Mouse (Mus musculus) liver, adult 2 months (tissue): ENCODE results near the gene Drg2. TPM values are rescaled to one million over a fixed set of nuclear protein-coding genes. Genes with fewer than 3 reads are reported as not detected.

ENCODE experiments used
- DNase-seq: peaks from one replicate; pipeline ENCODE4 v3.0.0-alpha.2; 2011; ENCODE audit warnings: low read depth, low spot score; ENCODE audit errors: extremely low read depth
- H3K27ac ChIP-seq: fragments of 200-500 bp; replicated peaks from 2 replicates; pipeline ENCODE4 v1.5.1; 2012; ENCODE audit warnings: low read depth, mild to moderate bottlenecking, control low read depth, inconsistent platforms, low read length; ENCODE audit not compliant: insufficient read depth
- H3K27me3 ChIP-seq: fragments of 200-500 bp; 2 replicates; pipeline ENCODE4 v1.6.1; 2012; ENCODE audit warnings: mild to moderate bottlenecking, moderate library complexity, low read length, inconsistent platforms; ENCODE audit not compliant: control insufficient read depth, insufficient read depth
- H3K36me3 ChIP-seq: fragments of 200-500 bp; 2 replicates; pipeline ENCODE4 v1.6.1; 2012; ENCODE audit warnings: low read length, inconsistent platforms; ENCODE audit not compliant: control insufficient read depth, insufficient read depth
- H3K4me1 ChIP-seq: fragments of 200-500 bp; 2 replicates; pipeline ENCODE4 v1.6.1; 2011; ENCODE audit warnings: low read length; ENCODE audit not compliant: control insufficient read depth, insufficient read depth
- H3K4me3 ChIP-seq: fragments of 200-500 bp; 2 replicates; pipeline ENCODE4 v1.5.1; 2011; ENCODE audit warnings: low read depth, mild to moderate bottlenecking, control low read depth, low read length, moderate library complexity; ENCODE audit not compliant: insufficient read depth
- H3K79me2 ChIP-seq: fragments of 200-500 bp; 2 replicates; pipeline ENCODE4 v1.6.1; 2012; ENCODE audit warnings: inconsistent platforms, mild to moderate bottlenecking, low read length, moderate library complexity; ENCODE audit not compliant: control insufficient read depth, insufficient read depth
- H3K9ac ChIP-seq: fragments of 200-500 bp; 2 replicates; pipeline ENCODE4 v1.6.1; 2012; ENCODE audit warnings: low read depth, mild to moderate bottlenecking, control low read depth, inconsistent platforms, low read length
- CTCF ChIP-seq: fragments of 200-500 bp; IDR thresholded peaks from 2 replicates; pipeline ENCODE4 v1.5.1; 2011; ENCODE audit warnings: low read depth, low read length, control low read depth
- POLR2A ChIP-seq: fragments of 200-500 bp; IDR thresholded peaks from 2 replicates; pipeline ENCODE4 v1.6.1; 2011; ENCODE audit warnings: low read length, control low read depth; ENCODE audit not compliant: insufficient read depth; ENCODE audit errors: extremely low read depth
- WGBS: fragments of 180-500 bp; shearing (Covaris S2); methylation state at CpG from one replicate; pipeline ENCODE4 v1.1.7; 2018; 5-methylcytosine and 5-hydroxymethylcytosine counted together
- polyA plus RNA-seq: library from polyadenylated mRNA; depleted of rRNA; stranded (reverse); fragments of >200 nt; gene quantifications from 2 replicates; pipeline ENCODE4 v1.2.3, GENCODE M21; 2012; rRNA removed
- total RNA-seq: library from RNA; depleted of rRNA; stranded (reverse); fragments of >200 nt; gene quantifications from 2 replicates; pipeline ENCODE4 v1.2.3, GENCODE M21; 2014; rRNA removed

The Drg2 gene
- total and polyA plus RNA-seq, 2 experiments = 29.1 to 41.7 TPM

- peaks cover 13% of the 10 kb centered on the region for H3K27me3 ChIP-seq
These were observed 58.1 kb downstream of the Drg2 start for GRCm38 (mm10) chr11:60512520-60512919.

GRCm38 (mm10) chr11:60514941-60515340 is 60.5 kb downstream of the Drg2 start:
- Histone ChIP-seq H3K4me1 (no peaks in the 10 kb centered on the region), H3K36me3 (no peaks in the 10 kb centered on the region), H3K9ac (no peak overlapping the region), H3K27ac (no peak overlapping the region), H3K27me3 (no peaks in the 10 kb centered on the region), H3K79me2 (no peaks in the 10 kb centered on the region), H3K4me3 (no peak overlapping the region)
- no peak for TF ChIP-seq POLR2A
- no peak for TF ChIP-seq CTCF
- DNase-seq = no peak
- 76% methylated on average over 2 of the region's 2 CpGs for WGBS

More at GRCm38 (mm10) chr11:60512520-60512919, 58.1 kb downstream of the Drg2 start:
- Histone ChIP-seq H3K36me3 (no peaks in the 10 kb centered on the region), H3K4me1 (no peaks in the 10 kb centered on the region), H3K9ac (no peak overlapping the region), H3K79me2 (no peaks in the 10 kb centered on the region), H3K27ac (no peak overlapping the region), H3K4me3 (no peak overlapping the region)
- 85% methylated on average over 2 of the region's 2 CpGs for WGBS
- DNase-seq = no peak
- TF ChIP-seq CTCF (peak; percentile 10; the same call in 1 of the 2 replicates), POLR2A (no peak)

- no peak for DNase-seq
- TF ChIP-seq CTCF (no peak), POLR2A (no peak)
- H3K36me3 ChIP-seq = no peaks in the 10 kb centered on the region
- no peak overlapping the region for H3K27ac ChIP-seq
- no peaks in the 10 kb centered on the region for H3K79me2 ChIP-seq
- no peaks in the 10 kb centered on the region for H3K27me3 ChIP-seq
- no peak overlapping the region for H3K4me3 ChIP-seq
- WGBS = 75% methylated on average over 4 of the region's 4 CpGs
- H3K4me1 ChIP-seq = no peaks in the 10 kb centered on the region
- H3K9ac ChIP-seq = no peak overlapping the region
These were observed 63.9 kb downstream of the Drg2 start for GRCm38 (mm10) chr11:60518305-60518704.

Other genes starting within 250 kb of the Drg2 start
- gene Srebf1, start 232.0 kb upstream of the Drg2 start, total RNA-seq = 151 and 152 TPM in 2 replicates
- 477 and 580 TPM in 2 replicates for gene Srebf1, start 232.0 kb upstream of the Drg2 start, polyA plus RNA-seq
- gene Tom1l2, start 101.7 kb upstream of the Drg2 start, total RNA-seq = 9.6 and 13.5 TPM in 2 replicates
- 16.9 and 22.1 TPM in 2 replicates for gene Tom1l2, start 101.7 kb upstream of the Drg2 start, polyA plus RNA-seq
- gene Drc3, start 101.3 kb upstream of the Drg2 start, total RNA-seq = 0.46 and 0.74 TPM in 2 replicates
- 0.46 and 0.64 TPM in 2 replicates for gene Drc3, start 101.3 kb upstream of the Drg2 start, polyA plus RNA-seq
- 11.7 and 14.1 TPM in 2 replicates for gene Gid4, start 37.4 kb upstream of the Drg2 start, total RNA-seq
- gene Gid4, start 37.4 kb upstream of the Drg2 start, polyA plus RNA-seq = 18.9 and 21.7 TPM in 2 replicates
- 15.3 and 16.8 TPM in 2 replicates for gene Atpaf2, start 36.1 kb upstream of the Drg2 start, total RNA-seq
- 22.3 and 23.3 TPM in 2 replicates for gene Atpaf2, start 36.1 kb upstream of the Drg2 start, polyA plus RNA-seq
- under 0.01 TPM in 1 of 2 replicates, not detected in the other for gene Myo15, start 14.7 kb downstream of the Drg2 start, total RNA-seq
- gene Myo15, start 14.7 kb downstream of the Drg2 start, polyA plus RNA-seq = 0.05 and 0.06 TPM in 2 replicates
- gene Alkbh5, start 81.8 kb downstream of the Drg2 start, total RNA-seq = 25.2 and 33.8 TPM in 2 replicates
- 21.2 and 22.6 TPM in 2 replicates for gene Alkbh5, start 81.8 kb downstream of the Drg2 start, polyA plus RNA-seq
- 2.7 and 3.8 TPM in 2 replicates for gene Llgl1, start 245.1 kb downstream of the Drg2 start, total RNA-seq
- gene Llgl1, start 245.1 kb downstream of the Drg2 start, polyA plus RNA-seq = 8.9 and 11.5 TPM in 2 replicates